Mouse (Mus musculus): ENCODE measurements around the gene Fkbp15. TPM values are rescaled to one million over a fixed set of nuclear protein-coding genes. Genes with fewer than 3 reads are reported as not detected.
A peak's percentile ranks its signal among the peaks of the same experiment; 100 is the strongest.

The Fkbp15 gene
- total and polyA plus RNA-seq, 3 experiments: 14.7 to 19.6 (median 16.6) TPM

DNA sequence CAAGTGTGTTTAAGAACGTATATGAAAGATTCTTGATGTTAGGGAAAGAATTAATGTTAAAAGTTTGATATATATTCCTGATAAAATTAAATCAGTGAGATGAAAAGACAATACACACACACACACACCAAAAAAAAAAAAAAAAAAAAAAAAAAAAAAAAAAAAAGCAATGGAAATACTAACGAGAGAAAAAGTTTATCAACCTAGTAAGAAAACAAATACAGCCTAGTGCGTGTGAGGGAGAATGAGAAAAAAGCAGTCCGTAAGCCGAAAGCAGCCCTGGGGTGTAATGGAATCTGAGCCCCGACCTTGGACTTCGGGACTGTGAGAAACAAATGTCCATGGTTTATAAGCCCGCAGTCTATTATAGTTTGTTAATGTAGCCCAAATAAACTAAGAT, 74.8 kb downstream of the Fkbp15 start:
- no peak overlapping the region for H3K4me3 ChIP-seq
- no peaks in the 10 kb centered on the region for H3K36me3 ChIP-seq (ENCODE audit: control insufficient read depth, insufficient read depth, low read length)
- H3K27ac ChIP-seq: no peak overlapping the region
- WGBS: 79% methylated on average over 8 of the region's 8 CpGs
- intact Hi-C loops (cut with DNase I): loop anchor here (5.0 kb wide), 3 partner anchors 78 to 232 kb away; partner anchors contain the start of genes Alad, Cdc26 and Prpf4
- H3K79me2 ChIP-seq (replicated peaks; ENCODE audit: control insufficient read depth, insufficient read depth, low read length): no peaks in the 10 kb centered on the region; the same call in 1 of the 2 replicates
- no peak overlapping the region for H3K9ac ChIP-seq (ENCODE audit: low read depth, low read length)
- H3K4me1 ChIP-seq (ENCODE audit: control insufficient read depth, insufficient read depth, low read length): peaks cover 18% of the 10 kb centered on the region
- TF ChIP-seq CTCF (IDR thresholded peaks at IDR 0.05): no peak
- no peak for TF ChIP-seq POLR2A (IDR thresholded peaks at IDR 0.05; ENCODE audit: insufficient read depth, low read depth, low read length)
- TF ChIP-seq EP300 (IDR thresholded peaks at IDR 0.05; ENCODE audit: insufficient read depth, low read depth, low read length): no peak
- no peaks in the 10 kb centered on the region for H3K27me3 ChIP-seq (ENCODE audit: control insufficient read depth, insufficient read depth, low read length)
- no peak for DNase-seq

DNA sequence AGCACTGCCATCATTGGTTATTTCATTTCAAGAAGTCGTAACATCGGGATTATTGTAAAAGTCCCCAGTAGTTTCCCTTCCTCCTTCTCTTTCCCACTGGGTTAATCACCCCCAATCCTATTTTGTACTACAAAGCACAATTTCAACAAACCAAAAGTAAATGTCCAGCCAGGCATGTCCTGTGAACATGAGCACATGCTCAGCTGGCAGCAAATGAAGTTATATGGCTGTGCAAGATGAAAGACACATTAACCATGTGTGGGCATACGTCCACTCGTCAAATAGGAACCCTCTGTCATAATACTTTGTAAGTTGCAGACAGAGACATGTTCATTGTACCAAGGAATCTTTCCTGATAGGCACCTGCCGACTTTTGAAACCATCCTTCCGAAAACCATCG, 77.4 kb downstream of the Fkbp15 start:
- no peak for DNase-seq
- TF ChIP-seq EP300 (IDR thresholded peaks at IDR 0.05; ENCODE audit: insufficient read depth, low read depth, low read length): no peak
- no peak for TF ChIP-seq CTCF (IDR thresholded peaks at IDR 0.05)
- TF ChIP-seq POLR2A (IDR thresholded peaks at IDR 0.05; ENCODE audit: insufficient read depth, low read depth, low read length): no peak
- Histone ChIP-seq H3K27me3 (ENCODE audit: control insufficient read depth, insufficient read depth, low read length) (no peaks in the 10 kb centered on the region), H3K79me2 (replicated peaks; ENCODE audit: control insufficient read depth, insufficient read depth, low read length) (no peaks in the 10 kb centered on the region; the same call in 1 of the 2 replicates), H3K4me3 (no peak overlapping the region), H3K9ac (ENCODE audit: low read depth, low read length) (no peak overlapping the region), H3K27ac (no peak overlapping the region), H3K4me1 (ENCODE audit: control insufficient read depth, insufficient read depth, low read length) (peaks cover 6% of the 10 kb centered on the region), H3K36me3 (ENCODE audit: control insufficient read depth, insufficient read depth, low read length) (no peaks in the 10 kb centered on the region)
- 86% methylated on average over 7 of the region's 7 CpGs for WGBS
- intact Hi-C loops (cut with DNase I): no loop called here

DNA sequence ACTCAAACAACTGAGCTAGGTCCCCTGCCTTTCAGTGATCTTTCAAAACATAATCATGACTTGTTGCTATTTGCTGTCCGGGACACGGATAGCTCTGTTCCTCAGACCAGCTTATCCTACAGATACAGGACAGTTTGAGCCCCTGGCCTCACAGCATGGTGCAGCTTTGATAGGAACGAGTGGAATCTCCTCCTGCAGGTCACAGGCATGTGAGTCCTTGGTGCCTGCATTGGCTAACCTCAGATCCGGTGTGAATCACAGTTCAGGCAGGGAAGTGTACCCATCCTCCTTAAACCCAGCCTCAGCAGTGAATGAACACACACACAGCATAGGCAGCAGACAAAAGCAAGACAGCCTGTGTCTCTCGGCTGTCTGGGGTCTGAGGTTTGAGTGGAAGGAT, 79.0 kb downstream of the Fkbp15 start:
- TF ChIP-seq EP300 (IDR thresholded peaks at IDR 0.05; ENCODE audit: insufficient read depth, low read depth, low read length) (no peak), CTCF (IDR thresholded peaks at IDR 0.05) (no peak), POLR2A (IDR thresholded peaks at IDR 0.05; ENCODE audit: insufficient read depth, low read depth, low read length) (no peak)
- peak in 1 of 2 experiments; percentile 5 for DNase-seq
- H3K27ac ChIP-seq: no peak overlapping the region
- H3K9ac ChIP-seq (ENCODE audit: low read depth, low read length): no peak overlapping the region
- no peaks in the 10 kb centered on the region for H3K79me2 ChIP-seq (replicated peaks; ENCODE audit: control insufficient read depth, insufficient read depth, low read length)
- 53% methylated on average over 5 of the region's 5 CpGs for WGBS
- H3K36me3 ChIP-seq (ENCODE audit: control insufficient read depth, insufficient read depth, low read length): no peaks in the 10 kb centered on the region
- no peak overlapping the region for H3K4me3 ChIP-seq
- intact Hi-C loops (cut with DNase I): no loop called here
- no peaks in the 10 kb centered on the region for H3K27me3 ChIP-seq (ENCODE audit: control insufficient read depth, insufficient read depth, low read length)
- H3K4me1 ChIP-seq (ENCODE audit: control insufficient read depth, insufficient read depth, low read length): no peaks in the 10 kb centered on the region

- no peak for DNase-seq
- Histone ChIP-seq H3K36me3 (ENCODE audit: control insufficient read depth, insufficient read depth, low read length) (no peaks in the 10 kb centered on the region), H3K27ac (no peak overlapping the region), H3K9ac (ENCODE audit: low read depth, low read length) (no peak overlapping the region), H3K4me3 (no peak overlapping the region), H3K79me2 (replicated peaks; ENCODE audit: control insufficient read depth, insufficient read depth, low read length) (no peaks in the 10 kb centered on the region), H3K27me3 (ENCODE audit: control insufficient read depth, insufficient read depth, low read length) (no peaks in the 10 kb centered on the region), H3K4me1 (ENCODE audit: control insufficient read depth, insufficient read depth, low read length) (peaks cover 4% of the 10 kb centered on the region)
- intact Hi-C loops (cut with DNase I): no loop called here
- no peak for TF ChIP-seq EP300 (IDR thresholded peaks at IDR 0.05; ENCODE audit: insufficient read depth, low read depth, low read length)
- TF ChIP-seq POLR2A (IDR thresholded peaks at IDR 0.05; ENCODE audit: insufficient read depth, low read depth, low read length): no peak
- no peak for TF ChIP-seq CTCF (IDR thresholded peaks at IDR 0.05)
- WGBS: 77% methylated on average over 4 of the region's 4 CpGs
Measured at GRCm38 (mm10) chr4:62278081-62278480, 82.3 kb downstream of the Fkbp15 start.

GRCm38 (mm10) chr4:62277222-62277621, 83.1 kb downstream of the Fkbp15 start:
- Histone ChIP-seq H3K36me3 (ENCODE audit: control insufficient read depth, insufficient read depth, low read length) (no peaks in the 10 kb centered on the region), H3K4me1 (ENCODE audit: control insufficient read depth, insufficient read depth, low read length) (peaks cover 4% of the 10 kb centered on the region), H3K27me3 (ENCODE audit: control insufficient read depth, insufficient read depth, low read length) (no peaks in the 10 kb centered on the region), H3K79me2 (replicated peaks; ENCODE audit: control insufficient read depth, insufficient read depth, low read length) (no peaks in the 10 kb centered on the region), H3K9ac (ENCODE audit: low read depth, low read length) (no peak overlapping the region), H3K27ac (no peak overlapping the region), H3K4me3 (no peak overlapping the region)
- DNase-seq: no peak
- WGBS: 64% methylated on average over 3 of the region's 3 CpGs
- intact Hi-C loops (cut with DNase I): no loop called here
- TF ChIP-seq CTCF (IDR thresholded peaks at IDR 0.05) (peak; percentile 10; the same call in 1 of the 2 replicates), POLR2A (IDR thresholded peaks at IDR 0.05; ENCODE audit: insufficient read depth, low read depth, low read length) (no peak)

DNA sequence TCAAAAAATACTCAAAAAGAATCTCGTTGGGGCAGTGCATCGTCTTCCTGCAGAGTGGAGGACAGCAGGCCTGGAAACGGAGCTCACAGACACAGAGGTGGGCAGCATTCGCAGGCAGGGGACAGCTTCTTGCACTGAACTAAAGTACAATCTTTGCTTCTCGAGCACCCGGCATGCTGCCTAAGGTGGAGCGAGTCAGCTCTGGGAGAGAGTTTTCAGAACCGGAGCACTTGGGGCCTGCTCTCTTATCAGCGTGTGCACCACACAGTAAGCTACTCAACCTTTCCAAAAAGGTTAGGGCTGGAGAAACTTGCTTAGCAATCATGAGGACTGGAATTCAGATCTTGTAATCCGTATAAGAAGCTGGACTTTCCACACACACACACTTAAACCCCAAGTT, 83.7 kb downstream of the Fkbp15 start:
- no peak overlapping the region for H3K27ac ChIP-seq
- H3K4me3 ChIP-seq: no peak overlapping the region
- H3K9ac ChIP-seq (ENCODE audit: low read depth, low read length): no peak overlapping the region
- H3K36me3 ChIP-seq (ENCODE audit: control insufficient read depth, insufficient read depth, low read length): no peaks in the 10 kb centered on the region
- intact Hi-C loops (cut with DNase I): no loop called here
- no peaks in the 10 kb centered on the region for H3K79me2 ChIP-seq (replicated peaks; ENCODE audit: control insufficient read depth, insufficient read depth, low read length)
- TF ChIP-seq POLR2A (IDR thresholded peaks at IDR 0.05; ENCODE audit: insufficient read depth, low read depth, low read length) (no peak), CTCF (IDR thresholded peaks at IDR 0.05) (no peak), EP300 (IDR thresholded peaks at IDR 0.05; ENCODE audit: insufficient read depth, low read depth, low read length) (no peak)
- no peaks in the 10 kb centered on the region for H3K27me3 ChIP-seq (ENCODE audit: control insufficient read depth, insufficient read depth, low read length)
- whole genome bisulfite sequencing: 66% methylated on average over 10 of the region's 10 CpGs
- peaks cover 4% of the 10 kb centered on the region for H3K4me1 ChIP-seq (ENCODE audit: control insufficient read depth, insufficient read depth, low read length)
- no peak for DNase-seq
